Mouse (Mus musculus) embryonic facial prominence, embryonic 15.5 days (tissue): ENCODE data around the gene Ess2. TPM values are rescaled to one million over a fixed set of nuclear protein-coding genes. Genes with fewer than 3 reads are reported as not detected.
"Not testable (repeated sequence)": the region's sequence is repeated elsewhere in the genome, so short reads cannot be mapped to it uniquely, and the experiment has no call there.

Experiments
- ATAC-seq: fragments of 200-750 bp; cut with Nextera tagmentation; 2 replicates; pipeline ENCODE4 v1.8.0; 2017; ENCODE audit warnings: low read depth, moderate TSS enrichment; ENCODE audit not compliant: insufficient number of reproducible peaks, low FRiP score, low TSS enrichment
- H3K27ac ChIP-seq: fragments of 300-500 bp; sonication (generic); replicated peaks from 2 replicates; pipeline ENCODE4 v1.5.1; 2015; ENCODE audit warnings: mild to moderate bottlenecking, inconsistent platforms
- H3K27me3 ChIP-seq: fragments of 300-500 bp; sonication (generic); 2 replicates; pipeline ENCODE4 v1.6.1; 2015; ENCODE audit warnings: inconsistent platforms
- H3K36me3 ChIP-seq: fragments of 300-500 bp; sonication (generic); 2 replicates; pipeline ENCODE4 v1.6.1; 2015; ENCODE audit warnings: mild to moderate bottlenecking, inconsistent platforms
- H3K4me1 ChIP-seq: fragments of 300-500 bp; sonication (generic); 2 replicates; pipeline ENCODE4 v1.6.1; 2015; ENCODE audit warnings: inconsistent platforms
- H3K4me2 ChIP-seq: fragments of 300-500 bp; sonication (generic); replicated peaks from 2 replicates; pipeline ENCODE4 v1.6.1; 2015; ENCODE audit warnings: mild to moderate bottlenecking, inconsistent platforms
- H3K4me3 ChIP-seq: fragments of 300-500 bp; sonication (generic); replicated peaks from 2 replicates; pipeline ENCODE4 v1.5.1; 2015; ENCODE audit warnings: mild to moderate bottlenecking, inconsistent platforms
- H3K9ac ChIP-seq: fragments of 300-500 bp; sonication (generic); 2 replicates; pipeline ENCODE4 v1.6.1; 2015; ENCODE audit warnings: inconsistent platforms
- H3K9me3 ChIP-seq: fragments of 300-500 bp; sonication (generic); replicated peaks from 2 replicates; pipeline ENCODE4 v1.6.1; 2016; ENCODE audit warnings: inconsistent platforms
- whole genome bisulfite sequencing: fragments of 180-500 bp; shearing (Covaris S2); methylation state at CpG from one replicate; pipeline ENCODE4 v1.1.7; 2015; 5-methylcytosine and 5-hydroxymethylcytosine counted together
- polyA plus RNA-seq: library from polyadenylated mRNA; unstranded; fragments of >200 nt; fragmentation: Nextera tagmentation; extraction: Ambion mirVana; gene quantifications from 2 replicates; pipeline ENCODE4 v1.2.1, GENCODE M21; 2015

Ess2 gene
- polyA plus RNA-seq: 35.0 and 40.8 TPM in 2 replicates

DNA sequence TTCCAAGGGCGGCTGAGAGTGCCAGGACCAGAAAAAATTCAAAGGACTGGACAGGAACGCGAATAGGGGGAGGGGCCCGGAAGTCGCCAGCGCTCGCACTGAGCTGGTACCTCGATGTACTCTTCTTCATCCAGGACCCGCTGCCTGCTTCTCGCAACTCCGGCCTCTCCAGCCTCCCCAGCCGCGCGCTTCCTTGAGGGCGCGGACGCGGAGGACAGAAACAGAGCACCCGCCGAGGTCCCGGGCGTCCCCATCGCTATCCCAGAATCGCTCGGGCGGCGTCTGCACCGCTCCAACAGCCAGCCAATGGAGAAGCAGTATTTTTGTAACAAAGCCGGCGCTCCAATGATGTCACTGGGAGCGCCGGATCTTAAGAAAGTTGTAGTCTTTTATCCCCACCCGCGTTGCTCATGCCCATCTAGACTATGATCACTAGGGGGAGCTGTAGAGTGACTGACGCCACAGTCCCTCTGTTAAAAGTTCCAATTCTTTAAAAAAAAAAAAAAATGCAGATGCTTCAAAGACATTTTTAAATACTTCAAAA is at the start of gene Ess2:
TSS of gene Ess2 (minus strand) at position 297 of the 544 bp plus-strand sequence.
- peak; percentile 93 for ATAC-seq
- peak within 1 kb of the TSS; percentile 68 for H3K4me3 ChIP-seq
- H3K27me3 ChIP-seq: peaks cover 46% of the 10 kb centered on the region
- no peaks in the 10 kb centered on the region for H3K9me3 ChIP-seq
- H3K36me3 ChIP-seq: peaks cover 33% of the 10 kb centered on the region
- peak within 1 kb of the TSS; percentile 87 for H3K4me2 ChIP-seq
- peak within 1 kb of the TSS; percentile 68 for H3K9ac ChIP-seq
- 0% methylated on average over 35 of the region's 35 CpGs for WGBS
- peaks cover 22% of the 10 kb centered on the region for H3K4me1 ChIP-seq
- H3K27ac ChIP-seq: peak within 1 kb of the TSS; percentile 35; the same call in 1 of the 2 replicates

DNA sequence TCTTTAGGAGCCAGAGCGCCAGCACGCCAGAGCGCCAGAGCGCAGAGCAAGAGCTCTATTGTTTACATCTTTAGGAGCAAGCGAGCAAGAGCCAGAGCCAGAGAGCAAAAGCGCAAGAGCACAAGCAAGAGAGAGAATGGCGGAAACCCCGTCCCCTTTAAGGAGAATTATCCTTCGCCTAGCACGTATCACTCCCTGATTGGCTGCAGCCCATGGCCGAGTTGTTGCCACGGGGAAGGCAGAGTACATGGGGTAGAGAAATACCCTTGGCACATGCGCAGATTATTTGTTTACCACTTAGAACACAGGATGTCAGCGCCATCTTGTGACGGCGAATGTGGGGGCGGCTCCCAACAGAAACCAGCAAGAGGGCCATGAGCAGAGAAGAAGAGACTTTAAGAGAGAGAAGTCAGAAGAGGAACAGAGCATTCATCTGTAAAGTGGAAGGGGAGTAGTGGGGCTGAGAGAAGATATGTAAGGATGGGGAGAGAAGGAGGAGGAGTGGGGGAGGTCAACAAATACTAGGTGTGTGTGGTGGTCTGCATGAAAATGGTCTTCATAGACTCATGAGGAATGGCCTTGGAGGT is 45.0 kb upstream of the Ess2 start:
- H3K27me3 ChIP-seq, H3K4me1 ChIP-seq, ATAC-seq, H3K4me3 ChIP-seq, H3K27ac ChIP-seq, H3K9ac ChIP-seq, H3K36me3 ChIP-seq, H3K9me3 ChIP-seq, H3K4me2 ChIP-seq: not testable (repeated sequence)
- WGBS: 94% methylated on average over 17 of the region's 17 CpGs

DNA sequence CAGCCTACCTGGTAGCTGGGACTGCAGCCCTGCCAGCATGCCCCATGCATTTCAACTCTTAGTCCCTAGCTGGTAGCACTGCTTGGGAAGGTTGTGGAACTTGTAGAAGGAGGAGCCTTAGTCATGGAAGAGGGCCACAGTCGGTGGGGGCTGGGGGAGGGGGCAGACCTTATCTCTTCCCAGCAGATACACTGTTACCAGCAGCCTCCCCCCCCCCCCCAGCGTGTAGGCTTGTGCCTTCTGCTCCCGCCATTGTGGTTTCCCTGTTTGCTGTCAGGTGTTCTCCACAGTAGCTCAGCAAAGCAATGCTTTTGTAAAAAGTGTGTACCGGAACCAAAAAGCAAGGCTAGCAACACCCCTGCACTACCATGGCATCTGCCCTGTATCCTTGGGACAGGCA is 40.5 kb upstream of the Ess2 start:
- WGBS: 89% methylated on average over 4 of the region's 4 CpGs
- Histone ChIP-seq H3K27ac (no peak overlapping the region), H3K4me1 (0 out of 2 replicates have a peak, but pooled peaks cover 2% of the 10 kb centered on the region), H3K27me3 (no peaks in the 10 kb centered on the region), H3K4me2 (no peak overlapping the region), H3K9ac (no peak overlapping the region), H3K9me3 (no peaks in the 10 kb centered on the region), H3K4me3 (no peak overlapping the region), H3K36me3 (no peaks in the 10 kb centered on the region)
- no peak for ATAC-seq

DNA sequence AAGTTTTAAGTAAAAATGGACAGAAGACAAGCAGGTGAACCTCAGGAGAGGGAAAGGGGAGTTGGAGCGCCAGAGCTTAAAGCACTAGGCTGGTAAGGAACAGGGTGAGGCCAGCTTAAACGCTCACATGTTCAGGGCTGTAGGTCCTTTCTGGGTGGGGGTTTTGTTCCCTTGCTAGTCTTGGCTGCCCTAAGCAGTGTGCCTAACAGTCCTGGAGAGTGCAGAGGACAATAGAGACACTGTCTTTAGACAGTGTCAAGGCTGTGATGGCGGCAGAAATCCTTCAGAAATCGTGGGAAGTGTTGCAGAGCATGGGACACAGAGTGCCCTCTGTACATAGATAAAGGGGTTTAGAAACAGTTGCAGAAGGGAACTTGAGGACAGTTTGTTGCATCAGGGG is 38.9 kb upstream of the Ess2 start:
- H3K27me3 ChIP-seq: no peaks in the 10 kb centered on the region
- H3K4me1 ChIP-seq: 0 out of 2 replicates have a peak, but pooled peaks cover 2% of the 10 kb centered on the region
- H3K4me2 ChIP-seq: no peak overlapping the region
- ATAC-seq: no peak
- no peak overlapping the region for H3K27ac ChIP-seq
- H3K9ac ChIP-seq: no peak overlapping the region
- H3K4me3 ChIP-seq: no peak overlapping the region
- no peaks in the 10 kb centered on the region for H3K9me3 ChIP-seq
- WGBS: 31% methylated on average over 4 of the region's 4 CpGs
- H3K36me3 ChIP-seq: no peaks in the 10 kb centered on the region

DNA sequence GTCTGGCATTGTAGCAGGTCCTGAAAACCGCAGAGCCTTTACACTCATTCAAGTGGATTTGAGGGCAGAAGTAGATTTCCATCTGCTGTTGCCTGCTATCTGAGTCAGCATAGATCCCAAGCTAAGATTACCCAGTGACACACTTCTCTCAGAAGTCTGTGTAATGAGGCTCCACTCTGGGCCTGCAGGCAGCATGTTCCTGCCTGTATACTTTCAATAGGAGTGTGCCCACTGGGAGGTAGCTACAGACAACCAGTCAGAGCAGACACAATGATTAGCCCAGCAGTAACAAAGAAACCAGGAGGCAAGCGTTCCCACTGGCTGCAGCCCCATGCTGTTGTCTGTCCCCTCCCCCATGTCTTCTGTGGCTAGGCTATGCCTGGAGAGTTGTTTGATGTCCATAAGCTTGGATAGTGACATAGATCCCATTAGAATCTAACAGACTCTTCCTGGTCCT is 38.3 kb upstream of the Ess2 start:
- peak; percentile 47; the same call in 1 of the 2 replicates for ATAC-seq
- H3K4me1 ChIP-seq: 0 out of 2 replicates have a peak, but pooled peaks cover 2% of the 10 kb centered on the region
- H3K27ac ChIP-seq: no peak overlapping the region
- no peak overlapping the region for H3K9ac ChIP-seq
- no peaks in the 10 kb centered on the region for H3K36me3 ChIP-seq
- WGBS: 23% methylated on average over 2 of the region's 2 CpGs
- no peak overlapping the region for H3K4me3 ChIP-seq
- H3K9me3 ChIP-seq: no peaks in the 10 kb centered on the region
- H3K4me2 ChIP-seq: no peak overlapping the region
- H3K27me3 ChIP-seq: no peaks in the 10 kb centered on the region

DNA sequence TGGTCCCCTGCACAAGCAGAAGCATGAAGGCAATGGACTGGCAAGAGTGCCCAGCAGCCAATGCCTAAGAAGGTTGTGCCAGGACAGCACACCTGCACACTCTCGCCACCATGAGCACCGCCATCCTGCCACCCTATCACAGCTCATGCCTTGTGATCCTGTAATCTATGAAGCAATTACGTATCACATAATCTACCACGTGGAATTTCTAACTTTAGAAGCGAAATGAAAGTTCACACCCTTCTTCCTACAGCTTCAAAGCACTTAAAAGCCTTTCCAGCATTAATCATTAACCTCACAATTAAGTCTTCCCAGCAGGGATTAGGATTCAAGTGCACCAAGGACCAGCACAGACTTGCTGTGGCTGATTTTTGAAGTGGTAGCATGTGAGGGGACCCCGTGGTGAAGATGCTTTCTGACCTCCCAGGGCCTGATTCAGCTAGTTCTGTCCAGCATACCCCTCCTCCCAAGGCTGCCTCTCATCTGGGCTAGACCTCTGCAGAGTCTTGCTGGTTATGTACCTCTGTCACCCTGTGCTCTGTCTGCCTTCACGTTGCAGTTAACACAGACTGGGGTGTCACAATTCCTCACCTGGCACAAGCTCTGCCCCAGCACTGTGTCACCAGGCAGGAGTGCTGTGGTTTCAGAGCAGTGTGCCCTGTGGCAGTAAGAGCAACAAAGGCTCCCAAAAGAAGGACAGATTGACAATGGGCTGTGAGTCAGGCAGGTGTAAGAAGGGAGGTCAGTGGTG is 34.1 kb upstream of the Ess2 start:
- no peak overlapping the region for H3K4me2 ChIP-seq
- H3K9me3 ChIP-seq: no peaks in the 10 kb centered on the region
- WGBS: 51% methylated on average over 7 of the region's 7 CpGs
- H3K4me1 ChIP-seq: 0 out of 2 replicates have a peak, but pooled peaks cover 2% of the 10 kb centered on the region
- no peak overlapping the region for H3K4me3 ChIP-seq
- ATAC-seq: no peak
- no peaks in the 10 kb centered on the region for H3K27me3 ChIP-seq
- no peak overlapping the region for H3K9ac ChIP-seq
- H3K36me3 ChIP-seq: no peaks in the 10 kb centered on the region
- H3K27ac ChIP-seq: no peak overlapping the region

DNA sequence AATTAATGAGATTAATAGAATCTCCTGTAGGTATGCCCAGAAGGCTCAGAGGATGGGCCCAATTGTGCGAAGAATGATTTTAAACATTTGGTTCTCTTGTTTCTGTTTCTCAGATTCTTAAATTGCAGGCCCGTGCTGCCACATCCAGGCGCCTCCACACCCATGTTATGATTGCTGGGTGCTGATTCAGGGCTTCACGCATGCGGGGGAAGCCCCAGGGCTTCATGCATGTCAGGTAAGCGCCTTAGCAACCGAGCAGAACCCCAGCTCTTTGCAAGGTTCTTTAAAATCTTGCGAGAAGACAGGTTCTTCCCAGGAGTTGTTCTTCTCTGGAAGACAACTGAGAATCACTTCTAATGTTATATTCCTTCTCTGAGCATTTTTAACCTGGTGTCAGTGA is 32.3 kb upstream of the Ess2 start:
- 0 out of 2 replicates have a peak, but pooled peaks cover 4% of the 10 kb centered on the region for H3K4me1 ChIP-seq
- H3K36me3 ChIP-seq: no peaks in the 10 kb centered on the region
- no peaks in the 10 kb centered on the region for H3K27me3 ChIP-seq
- no peak overlapping the region for H3K4me3 ChIP-seq
- H3K9ac ChIP-seq: no peak overlapping the region
- H3K9me3 ChIP-seq: no peaks in the 10 kb centered on the region
- no peak overlapping the region for H3K27ac ChIP-seq
- 52% methylated on average over 8 of the region's 8 CpGs for WGBS
- no peak for ATAC-seq
- no peak overlapping the region for H3K4me2 ChIP-seq

DNA sequence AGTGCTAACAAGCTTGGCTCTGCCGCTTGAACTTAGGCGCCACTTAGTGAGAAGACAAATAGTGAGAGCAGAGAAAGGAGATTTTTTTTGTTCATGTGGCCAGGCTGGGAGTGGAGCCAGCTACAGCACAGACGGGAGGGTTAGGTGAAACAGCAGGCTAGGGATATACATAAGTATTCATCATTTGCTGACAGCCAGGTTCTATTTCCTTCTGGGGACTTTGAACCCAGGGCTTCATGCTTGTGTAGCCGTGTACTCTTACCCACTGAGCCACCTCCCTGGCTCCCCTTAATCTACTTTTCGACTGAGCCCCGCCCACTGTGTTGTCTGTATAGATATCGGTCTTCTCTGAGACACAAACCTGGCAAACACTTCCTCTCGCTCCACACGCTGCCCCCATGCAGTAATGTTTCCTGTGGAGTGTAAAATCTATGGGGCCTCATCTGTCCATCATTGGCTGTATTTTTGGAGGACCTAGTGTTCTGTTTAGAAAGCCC is 28.2 kb upstream of the Ess2 start:
- 54% methylated on average over 9 of the region's 9 CpGs for WGBS
- H3K9ac ChIP-seq: no peak overlapping the region
- H3K27me3 ChIP-seq: no peaks in the 10 kb centered on the region
- no peak for ATAC-seq
- H3K4me1 ChIP-seq: 0 out of 2 replicates have a peak, but pooled peaks cover 4% of the 10 kb centered on the region
- H3K36me3 ChIP-seq: no peaks in the 10 kb centered on the region
- H3K4me3 ChIP-seq: no peak overlapping the region
- no peak overlapping the region for H3K27ac ChIP-seq
- no peaks in the 10 kb centered on the region for H3K9me3 ChIP-seq
- H3K4me2 ChIP-seq: no peak overlapping the region

DNA sequence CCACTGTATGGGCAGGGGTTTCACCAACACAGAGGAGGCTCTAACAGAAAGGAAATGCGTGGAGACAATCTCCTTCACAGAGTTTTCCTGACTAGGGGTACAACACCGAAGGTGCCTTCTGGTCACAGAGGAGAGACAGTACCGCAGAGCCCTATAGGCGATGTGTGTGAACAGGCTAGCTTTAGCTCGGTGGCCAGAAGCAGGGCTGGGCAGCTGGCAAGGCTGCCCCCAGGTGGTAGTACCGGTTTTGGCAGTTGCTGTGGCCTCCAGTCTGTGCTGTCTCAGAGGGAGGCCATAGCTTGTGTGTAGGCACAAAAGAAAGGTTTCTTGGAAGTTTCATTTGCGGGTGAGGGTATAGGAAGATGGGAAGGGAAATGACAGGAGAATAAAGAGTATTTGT is 27.7 kb upstream of the Ess2 start:
- 12% methylated on average over 7 of the region's 7 CpGs for whole genome bisulfite sequencing
- Histone ChIP-seq H3K4me2 (no peak overlapping the region), H3K4me3 (no peak overlapping the region), H3K9ac (no peak overlapping the region), H3K36me3 (no peaks in the 10 kb centered on the region), H3K4me1 (0 out of 2 replicates have a peak, but pooled peaks cover 4% of the 10 kb centered on the region), H3K9me3 (no peaks in the 10 kb centered on the region), H3K27ac (no peak overlapping the region), H3K27me3 (no peaks in the 10 kb centered on the region)
- peak; percentile 65 for ATAC-seq

DNA sequence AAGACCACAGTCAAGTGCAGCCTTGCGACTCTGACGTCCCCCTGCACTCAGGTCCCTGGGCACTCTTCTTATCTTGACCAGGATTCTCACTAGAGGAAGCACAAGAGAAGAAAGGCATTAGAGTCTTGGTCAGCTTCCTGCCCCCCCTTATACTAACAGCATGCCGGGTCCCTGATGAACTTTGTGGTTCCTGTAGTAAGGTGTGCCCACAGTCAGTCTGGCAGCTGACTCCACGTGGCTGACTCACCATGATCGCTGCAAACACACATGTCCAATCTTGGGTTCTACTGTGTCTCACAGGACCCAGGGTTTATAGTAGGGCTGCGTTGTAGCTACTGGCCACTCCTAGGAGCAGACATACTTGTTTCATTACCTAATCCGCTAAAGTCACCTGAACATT is 27.0 kb upstream of the Ess2 start:
- ATAC-seq: no peak
- Histone ChIP-seq H3K9ac (no peak overlapping the region), H3K9me3 (no peaks in the 10 kb centered on the region), H3K4me3 (no peak overlapping the region), H3K27me3 (no peaks in the 10 kb centered on the region), H3K27ac (no peak overlapping the region), H3K4me1 (0 out of 2 replicates have a peak, but pooled peaks cover 4% of the 10 kb centered on the region), H3K36me3 (no peaks in the 10 kb centered on the region), H3K4me2 (no peak overlapping the region)
- WGBS: 80% methylated on average over 7 of the region's 7 CpGs

DNA sequence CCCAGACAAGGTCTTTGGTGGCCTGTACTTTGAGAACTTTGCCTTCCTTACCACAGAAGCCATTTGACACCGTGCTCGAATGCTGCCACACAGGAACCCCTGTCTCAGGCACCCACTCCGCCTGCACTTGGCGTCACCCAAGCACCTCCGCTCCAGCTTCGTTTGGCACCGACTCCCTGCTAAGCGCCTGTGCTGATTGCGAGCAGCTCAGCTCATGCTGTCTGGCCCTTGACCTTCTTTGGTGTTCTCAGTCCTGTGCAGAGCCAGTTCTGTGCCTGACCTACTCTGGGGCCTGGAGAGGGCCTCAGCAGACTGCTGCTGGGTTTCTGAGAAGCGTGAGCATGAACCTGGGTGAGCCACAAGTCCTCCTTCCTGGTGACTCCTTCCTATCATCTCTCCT is 25.6 kb upstream of the Ess2 start:
- Histone ChIP-seq H3K4me3 (no peak overlapping the region), H3K36me3 (no peaks in the 10 kb centered on the region), H3K9ac (no peak overlapping the region), H3K4me1 (0 out of 2 replicates have a peak, but pooled peaks cover 4% of the 10 kb centered on the region), H3K27me3 (no peaks in the 10 kb centered on the region), H3K4me2 (no peak overlapping the region), H3K9me3 (no peaks in the 10 kb centered on the region), H3K27ac (no peak overlapping the region)
- no peak for ATAC-seq
- WGBS: 78% methylated on average over 10 of the region's 10 CpGs
